Mouse (Mus musculus) bone marrow, adult 2 months (tissue): ENCODE results near the gene Xk.

Experiments
- CTCF ChIP-seq: fragments of 200-500 bp; IDR thresholded peaks from 2 replicates; pipeline ENCODE4 v1.5.1; 2011; ENCODE audit warnings: low read length, control low read depth; ENCODE audit not compliant: control insufficient read depth, insufficient read depth
- POLR2A ChIP-seq: fragments of 200-500 bp; IDR thresholded peaks from 2 replicates; pipeline ENCODE4 v1.6.1; 2011; ENCODE audit warnings: low read depth, mild to moderate bottlenecking, control low read depth, low read length, borderline replicate concordance; ENCODE audit not compliant: control insufficient read depth

DNA sequence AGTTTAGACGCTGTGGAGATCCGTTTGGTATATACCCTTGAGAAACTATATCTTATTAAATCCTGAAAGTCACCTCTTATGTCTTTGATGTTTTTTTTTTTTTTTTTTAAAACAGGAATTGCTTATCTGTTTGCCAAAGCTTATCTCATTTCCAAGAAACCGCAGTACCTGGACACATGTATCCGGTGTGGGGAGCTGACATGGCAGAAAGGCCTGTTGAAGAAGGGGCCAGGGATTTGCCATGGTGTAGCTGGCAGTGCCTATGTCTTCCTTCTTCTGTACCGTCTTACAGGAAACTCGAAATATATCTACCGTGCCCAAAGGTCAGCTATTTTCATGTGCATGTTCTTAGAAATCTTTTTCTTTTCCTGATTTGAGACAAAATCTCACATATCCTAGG is 14.7 kb upstream of the Xk start:
- no peak for TF ChIP-seq CTCF
- TF ChIP-seq POLR2A, result no peak
